Mouse (Mus musculus) thymus, adult 2 months (tissue): ENCODE measurements around the gene Nhp2. TPM values are rescaled to one million over a fixed set of nuclear protein-coding genes. Genes with fewer than 3 reads are reported as not detected.

Experiments used
- DNase-seq: peaks from one replicate; pipeline ENCODE4 v3.0.0; 2021
- H3K27ac ChIP-seq: fragments of 200-500 bp; 2 replicates; pipeline ENCODE4 v1.5.1; 2012; ENCODE audit warnings: low read length, control low read depth; ENCODE audit not compliant: control insufficient read depth, insufficient read depth
- H3K27me3 ChIP-seq: fragments of 200-500 bp; 2 replicates; pipeline ENCODE4 v1.6.1; 2012; ENCODE audit warnings: mild to moderate bottlenecking, low read length, moderate library complexity, mixed read lengths; ENCODE audit not compliant: control insufficient read depth, insufficient read depth
- H3K36me3 ChIP-seq: fragments of 200-500 bp; 2 replicates; pipeline ENCODE4 v1.6.1; 2012; ENCODE audit warnings: mild to moderate bottlenecking, low read length, moderate library complexity; ENCODE audit not compliant: control insufficient read depth, insufficient read depth
- H3K4me1 ChIP-seq: fragments of 200-500 bp; replicated peaks from 2 replicates; pipeline ENCODE4 v1.6.1; 2012; ENCODE audit warnings: low read length; ENCODE audit not compliant: control insufficient read depth, insufficient read depth
- H3K4me3 ChIP-seq: fragments of 200-500 bp; 2 replicates; pipeline ENCODE4 v1.5.1; 2012; ENCODE audit warnings: mild to moderate bottlenecking, low read length, control low read depth, moderate library complexity; ENCODE audit not compliant: control insufficient read depth, insufficient read depth
- CTCF ChIP-seq: fragments of 200-500 bp; IDR thresholded peaks from 2 replicates; pipeline ENCODE4 v1.5.1; 2012; ENCODE audit warnings: mild to moderate bottlenecking, control low read depth, low read length, moderate library complexity, borderline replicate concordance; ENCODE audit not compliant: control insufficient read depth, poor library complexity, insufficient read depth; ENCODE audit errors: extremely low read depth
- POLR2A ChIP-seq: fragments of 200-500 bp; IDR thresholded peaks from 2 replicates; pipeline ENCODE4 v1.6.1; 2012; ENCODE audit warnings: mild to moderate bottlenecking, low read length, control low read depth, moderate library complexity; ENCODE audit not compliant: control insufficient read depth, poor library complexity, insufficient read depth; ENCODE audit errors: extremely low read depth
- WGBS: fragments of 180-500 bp; shearing (Covaris S2); methylation state at CpG from one replicate; pipeline ENCODE4 v1.1.7; 2018; 5-methylcytosine and 5-hydroxymethylcytosine counted together
- polyA plus RNA-seq: library from polyadenylated mRNA; depleted of rRNA; stranded (reverse); fragments of >200 nt; gene quantifications from 2 replicates; pipeline ENCODE4 v1.2.3, GENCODE M21; 2012; rRNA removed

The Nhp2 gene
- polyA plus RNA-seq: 69.3 and 70.8 TPM in 2 replicates

- H3K27me3 ChIP-seq: no peaks in the 10 kb centered on the region
- peak within 1 kb of the TSS; percentile 100 for H3K4me3 ChIP-seq
- DNase-seq: peak; percentile 84
- peaks cover 15% of the 10 kb centered on the region for H3K4me1 ChIP-seq
- WGBS: under 1% methylated on average over 51 of the region's 51 CpGs
- 0 out of 2 replicates have a peak, but pooled peaks have one; percentile 24 for TF ChIP-seq CTCF
- TF ChIP-seq POLR2A: peak; percentile 48; the same call in 1 of the 2 replicates
- H3K27ac ChIP-seq: peak within 1 kb of the TSS; percentile 26; the same call in 1 of the 2 replicates
- peaks cover 15% of the 10 kb centered on the region for H3K36me3 ChIP-seq
Measured at GRCm38 (mm10) chr11:51619409-51620060, at the start of gene Nhp2. Nhp2 (plus strand) TSS chr11:51619735.

GRCm38 (mm10) chr11:51576454-51576853 lies 43.1 kb upstream of the Nhp2 start:
- 90% methylated on average over 4 of the region's 4 CpGs for WGBS
- Histone ChIP-seq H3K27ac (no peak overlapping the region), H3K27me3 (no peaks in the 10 kb centered on the region), H3K4me3 (no peak overlapping the region), H3K4me1 (peaks cover 26% of the 10 kb centered on the region), H3K36me3 (no peaks in the 10 kb centered on the region)
- DNase-seq: no peak
- TF ChIP-seq CTCF: no peak
- no peak for TF ChIP-seq POLR2A

GRCm38 (mm10) chr11:51577587-51577986 lies 41.9 kb upstream of the Nhp2 start:
- H3K4me1 ChIP-seq: peaks cover 26% of the 10 kb centered on the region
- TF ChIP-seq CTCF (no peak), POLR2A (0 out of 2 replicates have a peak, but pooled peaks have one; percentile 12)
- no peaks in the 10 kb centered on the region for H3K36me3 ChIP-seq
- WGBS: 12% methylated on average over 7 of the region's 7 CpGs
- DNase-seq: peak; percentile 53
- no peaks in the 10 kb centered on the region for H3K27me3 ChIP-seq
- no peak overlapping the region for H3K4me3 ChIP-seq
- H3K27ac ChIP-seq: peak overlapping the region; percentile 65

GRCm38 (mm10) chr11:51579024-51579423 lies 40.5 kb upstream of the Nhp2 start:
- TF ChIP-seq CTCF: no peak
- TF ChIP-seq POLR2A: no peak
- 50% methylated on average over 4 of the region's 4 CpGs for WGBS
- DNase-seq: peak; percentile 35
- no peaks in the 10 kb centered on the region for H3K36me3 ChIP-seq
- no peak overlapping the region for H3K4me3 ChIP-seq
- H3K27ac ChIP-seq: no peak overlapping the region
- peaks cover 33% of the 10 kb centered on the region for H3K4me1 ChIP-seq
- no peaks in the 10 kb centered on the region for H3K27me3 ChIP-seq

GRCm38 (mm10) chr11:51582713-51583112 lies 36.8 kb upstream of the Nhp2 start:
- H3K4me3 ChIP-seq: no peak overlapping the region
- no peaks in the 10 kb centered on the region for H3K27me3 ChIP-seq
- TF ChIP-seq POLR2A (no peak), CTCF (peak; percentile 67; the same call in 1 of the 2 replicates)
- peak; percentile 72 for DNase-seq
- peaks cover 31% of the 10 kb centered on the region for H3K4me1 ChIP-seq
- 50% methylated on average over 8 of the region's 8 CpGs for WGBS
- no peak overlapping the region for H3K27ac ChIP-seq
- peaks cover 6% of the 10 kb centered on the region; the same call in 1 of the 2 replicates for H3K36me3 ChIP-seq

GRCm38 (mm10) chr11:51584057-51584430 lies 35.5 kb upstream of the Nhp2 start:
- H3K36me3 ChIP-seq: peaks cover 7% of the 10 kb centered on the region
- H3K27ac ChIP-seq: peak overlapping the region; percentile 80
- WGBS: 8% methylated on average over 9 of the region's 9 CpGs
- peaks cover 21% of the 10 kb centered on the region for H3K4me1 ChIP-seq
- H3K4me3 ChIP-seq: peak overlapping the region; percentile 71
- TF ChIP-seq POLR2A (no peak), CTCF (no peak)
- peak; percentile 39 for DNase-seq
- no peaks in the 10 kb centered on the region for H3K27me3 ChIP-seq
